Mouse (Mus musculus) testis, postnatal 14 days (tissue): ENCODE data around the gene Synj1.

Experiments used
- DNase-seq: peaks from one replicate; pipeline ENCODE4 v3.0.0; 2021; ENCODE audit warnings: low spot score

Gene Synj1

DNA sequence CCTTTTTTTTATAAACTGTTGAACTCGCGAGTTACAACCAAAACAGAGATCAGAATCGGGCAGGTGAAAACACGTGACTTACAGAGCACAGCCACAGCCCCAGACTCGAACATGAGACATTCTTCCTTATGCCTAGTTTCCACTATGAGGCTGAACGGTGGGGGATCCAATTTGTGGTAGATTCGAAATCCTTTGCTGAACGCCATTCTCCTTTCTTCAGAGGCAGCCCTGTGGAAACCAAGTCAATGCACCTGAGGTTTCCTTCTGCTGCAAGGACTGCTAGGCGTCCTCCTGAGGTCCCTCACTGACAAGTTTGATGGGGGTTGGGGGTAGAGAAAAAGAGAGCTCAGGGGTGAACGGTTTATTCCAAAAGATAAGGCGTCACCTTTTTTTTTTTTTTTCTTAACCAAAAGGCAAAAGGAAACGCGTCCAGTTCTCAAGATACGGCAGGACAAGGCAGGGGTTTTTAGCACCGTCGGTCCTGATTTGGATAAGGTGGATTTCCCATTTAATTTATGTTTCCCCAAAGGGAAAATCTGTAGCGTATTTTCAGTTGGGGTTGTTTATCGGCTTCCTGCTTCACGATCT is 1.1 kb downstream of the Synj1 start:
- DNase-seq, result no peak

DNA sequence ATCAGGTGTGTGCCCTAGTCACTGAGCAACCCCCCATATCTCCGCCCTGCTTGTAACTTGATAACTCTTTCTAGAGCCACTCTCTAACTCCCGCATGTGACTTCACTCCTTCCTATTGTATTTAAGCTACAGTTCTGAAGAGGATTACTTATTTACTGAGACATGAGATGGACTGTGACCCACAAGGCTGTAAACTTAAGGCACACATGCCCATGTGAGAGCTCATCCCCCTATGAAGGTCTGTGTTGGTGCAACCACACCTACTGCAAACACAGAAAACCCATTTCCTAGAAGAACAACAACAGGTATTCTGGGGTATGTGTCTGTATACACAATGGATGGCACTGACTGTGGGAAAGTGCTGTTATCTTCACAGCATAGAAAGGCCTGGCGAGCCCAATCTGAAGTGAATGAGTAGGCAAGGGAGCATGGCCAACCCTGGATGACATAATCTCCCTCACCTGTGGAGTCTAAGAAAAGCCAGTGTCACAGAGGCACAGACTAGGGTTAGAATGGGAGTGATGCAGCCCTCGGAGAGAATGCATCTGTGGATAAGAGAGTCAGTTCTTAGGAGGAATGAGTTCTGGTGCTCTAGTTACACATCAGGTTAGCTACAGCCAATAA is 6.1 kb downstream of the Synj1 start:
- no peak for DNase-seq

DNA sequence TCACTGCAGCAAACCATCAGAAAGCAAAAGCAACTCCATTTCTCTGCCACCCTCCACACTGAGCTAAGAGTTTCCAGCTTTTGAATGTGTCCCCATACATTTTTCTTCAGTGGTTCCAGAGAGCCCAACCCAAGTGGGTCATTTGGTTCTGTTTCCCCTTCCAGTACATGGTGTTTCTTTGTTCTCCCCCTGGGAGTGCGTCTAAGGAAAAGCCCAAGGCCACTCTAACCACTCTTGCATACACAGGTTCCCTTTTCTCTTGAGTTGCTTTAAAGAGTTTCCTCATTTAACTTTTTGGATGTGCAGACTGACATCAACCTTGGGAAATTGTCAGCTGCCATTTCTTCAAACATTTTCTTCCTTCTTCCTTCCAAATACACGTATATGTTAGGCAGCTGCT is 10.0 kb downstream of the Synj1 start:
- DNase-seq, result no peak

DNA sequence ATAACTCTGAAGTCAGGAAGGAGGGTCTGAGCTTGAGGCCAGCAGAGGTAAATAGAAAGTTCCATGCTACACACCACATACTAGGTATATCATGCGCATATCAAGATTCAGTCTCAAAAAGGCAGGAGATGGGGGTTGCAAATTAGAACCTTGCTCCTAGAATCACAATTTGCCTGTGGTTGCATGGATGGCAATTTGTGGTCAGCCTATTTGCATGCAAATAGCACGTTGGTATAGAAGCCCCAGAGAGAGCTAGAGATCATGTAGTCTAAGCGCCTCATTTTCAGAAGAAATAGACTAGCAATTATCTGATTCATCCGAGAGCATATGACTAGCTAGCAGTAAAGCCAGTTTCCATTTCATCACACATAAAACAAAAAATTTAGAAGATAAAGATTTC is 11.3 kb downstream of the Synj1 start:
- DNase-seq, result no peak

DNA sequence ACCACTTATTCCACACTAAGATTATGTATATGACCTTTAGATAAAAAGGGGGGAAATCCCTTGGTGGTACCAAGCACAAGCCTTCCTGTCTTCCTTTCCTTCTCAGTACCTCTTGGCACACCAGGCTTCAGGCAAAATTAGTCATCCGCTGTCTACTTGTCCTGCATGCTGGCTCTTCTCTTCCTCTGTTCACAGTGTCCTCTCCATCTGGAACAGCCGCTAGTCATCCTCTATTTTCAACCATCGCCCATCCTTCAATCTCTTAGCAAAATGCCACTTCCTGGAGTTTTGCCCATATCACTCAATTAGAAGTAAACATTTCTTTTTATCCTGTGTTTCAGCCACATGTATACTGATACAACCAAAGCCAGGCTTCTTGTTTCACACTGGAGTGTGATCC is 13.3 kb downstream of the Synj1 start:
- DNase-seq, result no peak

- no peak for DNase-seq
Measured at GRCm38 (mm10) chr16:90996327-90997243, 14.5 kb downstream of the Synj1 start.

- no peak for DNase-seq
Measured at GRCm38 (mm10) chr16:90995498-90995897, 15.6 kb downstream of the Synj1 start.

GRCm38 (mm10) chr16:90995023-90995422 is 16.1 kb downstream of the Synj1 start:
- no peak for DNase-seq

DNA sequence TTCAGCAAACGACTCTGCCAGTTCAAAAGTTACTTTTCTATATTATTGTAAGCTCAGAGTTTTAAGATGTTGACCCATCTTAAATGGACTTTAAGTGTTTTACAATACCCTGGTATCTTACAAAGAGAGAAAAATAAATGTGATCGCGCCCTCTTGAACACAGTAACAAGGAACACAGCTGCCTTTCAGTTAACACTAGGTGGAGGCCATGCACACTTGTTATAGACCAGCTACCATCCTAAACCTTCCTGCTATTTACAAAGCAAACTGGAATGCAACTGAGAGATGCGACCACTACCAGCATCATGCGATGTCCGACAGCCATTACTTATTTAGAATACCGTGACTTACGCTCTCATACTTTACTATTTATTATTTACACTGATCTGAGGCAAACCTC is 21.9 kb downstream of the Synj1 start:
- no peak for DNase-seq

DNA sequence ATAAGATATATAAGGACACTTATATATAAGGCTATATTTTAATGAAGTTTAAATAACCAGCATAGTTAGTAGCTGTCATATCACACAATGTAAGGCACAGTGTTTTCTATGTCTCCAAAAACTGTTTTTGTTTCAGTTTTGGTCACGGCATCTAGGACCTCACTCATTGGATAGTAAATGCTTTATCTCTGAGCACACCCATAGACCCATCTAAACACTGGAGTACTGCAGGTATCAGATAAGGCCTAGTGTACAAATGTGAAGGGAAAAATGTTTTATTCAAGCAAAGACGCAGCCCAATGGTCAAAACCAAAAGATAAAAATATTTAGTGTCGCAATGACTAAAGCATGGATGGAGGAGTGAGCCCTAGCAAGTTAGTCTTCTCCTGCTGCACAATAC is 22.4 kb downstream of the Synj1 start:
- DNase-seq, result no peak

DNA sequence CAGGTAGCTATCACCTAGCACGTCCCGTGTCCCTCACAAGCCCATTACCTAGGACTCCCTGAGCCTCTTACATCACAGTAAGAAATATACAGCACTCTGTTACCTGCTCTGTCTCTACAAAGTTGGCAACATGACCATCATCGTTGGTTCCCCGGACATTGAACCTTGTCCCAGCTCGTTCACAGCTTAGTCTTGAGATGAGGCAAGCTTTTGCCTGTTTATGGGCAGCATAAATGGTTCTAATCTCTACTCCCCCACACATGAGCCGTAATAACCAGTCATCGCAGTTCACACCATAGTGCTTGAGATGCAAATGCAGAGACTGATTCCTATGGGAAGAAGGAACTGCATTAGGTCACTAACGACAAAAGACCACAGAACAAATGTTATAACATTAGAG is 23.1 kb downstream of the Synj1 start:
- DNase-seq, result no peak

DNA sequence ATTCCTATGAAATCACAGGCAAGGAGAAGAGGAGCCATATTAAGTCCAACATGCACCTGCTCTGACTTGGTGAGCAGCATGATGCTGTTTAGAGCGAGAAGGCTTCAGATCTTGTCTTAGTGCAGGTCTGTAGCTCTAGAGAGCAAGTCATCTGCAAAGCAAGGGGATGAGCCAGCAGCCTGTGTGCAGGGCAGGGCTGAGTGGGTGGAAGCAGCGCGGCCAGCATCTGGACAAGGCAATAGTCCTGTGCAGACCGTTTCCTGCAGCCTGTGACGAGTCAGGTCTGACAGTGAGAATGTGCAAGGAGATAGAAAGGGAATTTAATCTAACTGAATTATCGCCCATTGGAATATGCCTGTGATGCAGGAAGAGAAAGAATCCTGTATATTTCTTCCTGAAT is 40.1 kb downstream of the Synj1 start:
- DNase-seq, result no peak

- DNase-seq, result no peak
Measured at GRCm38 (mm10) chr16:90966241-90966640, 44.9 kb downstream of the Synj1 start.

- DNase-seq, result no peak
Measured at GRCm38 (mm10) chr16:90964302-90964701, 46.8 kb downstream of the Synj1 start.

GRCm38 (mm10) chr16:90963866-90964265 is 47.2 kb downstream of the Synj1 start:
- no peak for DNase-seq

- DNase-seq, result no peak
Measured at GRCm38 (mm10) chr16:90963231-90963630, 47.9 kb downstream of the Synj1 start.

DNA sequence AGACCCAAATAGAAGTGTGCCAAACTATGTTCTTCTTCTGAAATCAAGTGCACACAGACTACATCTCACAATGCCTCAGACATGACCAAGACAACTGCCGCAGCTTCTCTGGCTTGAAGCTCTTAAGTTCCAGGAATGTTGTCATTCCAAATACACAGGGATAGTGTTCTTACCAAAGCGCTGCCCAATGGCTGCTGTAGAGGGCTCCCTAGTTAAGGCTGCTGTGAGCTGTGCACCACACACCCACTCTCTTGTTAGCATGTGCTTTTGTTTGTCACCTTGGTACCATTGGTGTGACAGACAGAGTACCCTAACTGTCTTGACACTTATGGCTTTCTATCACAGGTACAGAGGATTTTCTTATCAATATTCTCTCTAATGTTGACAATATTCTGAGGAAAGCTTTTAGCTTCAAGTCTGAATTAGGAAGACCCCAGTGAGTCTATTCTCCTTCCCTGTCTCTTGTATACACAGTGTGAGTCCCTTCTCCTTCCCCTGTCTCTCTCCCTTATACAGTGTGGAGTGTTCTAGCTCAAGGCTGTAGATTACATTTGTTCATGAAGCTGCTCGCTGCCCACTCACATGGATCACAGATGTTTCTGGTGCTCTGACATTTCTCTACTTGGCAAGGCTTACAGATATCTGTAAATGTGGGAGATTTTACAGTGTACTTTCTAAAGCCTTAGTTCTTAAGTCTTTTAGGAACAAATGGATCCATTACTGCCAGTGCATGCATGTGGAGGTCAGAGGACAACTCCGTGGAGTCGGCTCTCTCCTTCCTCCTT is 52.6 kb downstream of the Synj1 start:
- DNase-seq, result no peak

DNA sequence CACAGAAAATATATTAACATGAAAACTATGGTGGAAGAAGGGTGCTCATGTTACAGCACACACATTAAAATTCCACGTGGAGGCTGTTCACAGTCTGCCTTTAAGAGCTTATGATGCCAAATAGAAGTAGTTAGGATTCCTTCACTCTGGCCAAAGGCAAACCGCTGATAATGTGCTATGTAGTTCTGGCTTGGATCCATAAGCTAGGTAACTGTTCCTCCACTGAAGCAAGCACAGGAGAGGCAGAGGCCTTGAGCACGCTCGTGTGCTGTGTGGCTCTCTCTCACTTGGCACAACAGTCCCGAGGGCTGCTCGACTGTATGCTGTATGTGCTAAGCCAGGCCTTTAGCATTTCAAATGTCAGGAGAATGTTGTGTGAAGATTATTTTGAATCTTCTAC is 55.6 kb downstream of the Synj1 start:
- no peak for DNase-seq

DNA sequence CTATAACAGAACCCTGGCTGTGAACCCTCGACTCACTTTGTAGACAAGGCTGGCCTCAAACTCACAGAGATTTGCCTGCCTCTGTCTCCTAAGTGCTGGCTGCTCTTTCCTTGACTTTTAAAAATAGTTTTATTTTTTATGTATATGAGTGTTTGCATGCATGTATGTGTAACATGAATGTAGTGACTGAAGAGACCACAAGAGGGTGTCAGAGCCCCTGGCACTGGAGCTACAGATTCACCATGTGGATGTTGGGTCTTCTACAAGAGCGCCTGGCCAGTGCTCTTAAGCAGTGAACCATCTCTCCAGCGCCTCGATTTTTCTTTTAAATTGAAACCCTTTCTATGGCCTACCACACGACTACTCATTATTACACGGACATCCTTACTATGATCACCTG is 57.3 kb downstream of the Synj1 start:
- no peak for DNase-seq

DNA sequence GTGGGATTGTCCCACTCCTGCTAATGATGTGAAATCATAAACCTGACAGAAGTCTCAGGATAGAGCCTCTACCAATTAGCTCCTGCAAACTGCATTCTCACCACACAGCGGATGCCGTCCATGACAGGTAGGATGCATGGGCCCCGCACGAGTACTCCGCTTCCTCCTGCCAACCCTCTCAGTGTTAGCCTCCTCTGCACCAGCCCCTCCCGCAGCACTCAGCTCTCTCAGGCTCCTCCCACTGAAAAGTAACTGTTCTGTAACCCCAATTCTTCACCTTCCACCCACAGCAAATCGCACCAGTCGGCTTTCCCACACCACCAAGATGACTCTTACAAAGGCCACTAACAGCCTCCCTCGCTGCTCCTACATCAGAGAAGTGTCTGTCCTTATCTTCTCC is 58.0 kb downstream of the Synj1 start:
- no peak for DNase-seq

DNA sequence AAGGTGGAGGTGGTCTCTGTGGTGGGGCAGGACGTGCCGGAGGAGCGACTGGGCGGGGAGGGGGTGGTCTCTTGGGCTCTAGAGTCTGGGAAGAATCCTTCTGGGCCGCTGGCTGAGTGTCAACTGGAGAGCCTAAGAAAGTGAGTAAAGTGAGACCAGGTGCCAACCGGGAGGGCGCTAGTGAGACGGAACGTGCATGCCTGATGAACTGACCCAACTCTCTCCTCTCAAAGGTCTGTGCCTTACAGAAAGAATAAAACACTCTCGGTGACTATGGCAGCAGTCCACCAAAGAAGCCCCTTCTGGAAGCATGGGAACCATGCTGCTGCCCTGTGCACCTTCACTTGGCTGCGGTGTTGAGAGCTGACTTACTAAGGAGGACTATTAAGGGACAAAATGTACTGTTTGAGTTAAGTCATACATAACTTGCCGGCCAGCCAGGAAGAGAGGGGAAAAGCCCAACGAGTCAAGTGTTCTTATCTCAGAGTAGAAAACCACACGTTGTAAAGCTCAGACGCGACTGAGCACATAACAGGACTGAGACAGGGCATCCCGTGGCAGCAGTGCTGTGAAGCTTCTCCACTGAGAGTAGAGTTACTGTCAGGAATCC is 60.6 kb downstream of the Synj1 start:
- no peak for DNase-seq

DNA sequence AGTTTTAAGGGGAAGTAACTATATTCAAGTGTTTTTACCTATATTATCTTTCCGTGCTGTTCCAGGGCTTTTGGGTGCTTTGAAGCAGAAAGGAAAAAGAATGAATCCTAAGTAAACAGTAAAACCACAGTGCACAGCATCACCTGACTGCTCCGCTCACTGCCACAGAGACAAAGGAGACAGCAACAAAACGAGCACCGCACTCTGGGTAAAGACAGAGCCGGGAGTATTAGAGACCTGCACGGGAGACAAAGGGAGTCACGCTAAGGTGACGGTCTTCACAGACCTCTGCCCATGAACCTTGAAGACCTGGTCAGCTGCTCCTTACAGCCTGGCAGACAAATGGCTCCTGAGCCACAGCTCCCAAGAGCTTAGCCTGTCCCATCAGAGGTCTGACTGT is 64.1 kb downstream of the Synj1 start:
- no peak for DNase-seq
